ENCODE assay signal across 8 mouse cellular contexts in the genomic region with DNA sequence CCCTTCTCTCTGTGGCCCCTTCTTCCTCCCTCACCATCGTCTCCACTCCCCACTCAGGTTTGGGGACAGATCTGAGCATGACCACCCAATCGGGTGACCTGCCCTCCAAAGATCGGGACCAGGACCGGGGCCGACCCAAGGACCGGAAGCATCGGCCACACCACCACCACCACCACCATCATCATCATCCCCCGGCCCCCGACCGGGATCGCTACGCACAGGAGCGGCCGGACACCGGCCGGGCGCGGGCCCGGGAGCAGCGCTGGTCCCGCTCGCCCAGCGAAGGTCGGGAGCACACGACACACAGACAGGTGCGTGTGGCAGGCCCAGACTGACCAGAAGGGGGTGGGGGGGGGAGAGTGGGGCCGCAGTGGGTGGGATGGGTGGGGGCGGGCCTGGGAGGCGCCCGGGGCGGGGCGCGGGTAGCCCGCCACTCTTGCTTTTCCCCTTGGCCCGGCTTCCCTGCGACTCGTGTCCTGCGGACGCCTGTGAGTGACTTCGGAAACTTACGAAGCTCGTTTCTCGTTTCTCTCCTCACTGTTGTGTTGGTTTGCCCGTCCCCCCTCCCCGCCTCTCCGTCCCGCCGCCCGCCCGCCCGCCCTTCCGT. TPM values are rescaled to one million over a fixed set of nuclear protein-coding genes. Genes with fewer than 3 reads are reported as not detected.
A peak's percentile ranks its signal among the peaks of the same experiment; 100 is the strongest.
DNase-seq lines count a peak whose midpoint lies in the region; ATAC-seq and TF ChIP-seq lines count a peak whose summit lies in the region.

No protein-coding gene starts in this region.

- H3K4me2 ChIP-seq in kidney, embryonic 16.5 days (replicated peaks; ENCODE audit: low read depth, low read length) = peak overlapping the region; percentile 90
- H3K4me2 ChIP-seq in midbrain, embryonic 11.5 days = peak overlapping the region; percentile 80

- peak overlapping the region; percentile 48 for H3K4me3 ChIP-seq in left cerebral cortex, adult 2 months
- H3K4me3 ChIP-seq in kidney, embryonic 16.5 days (ENCODE audit: low read length) = peak overlapping the region; percentile 61
- H3K4me3 ChIP-seq in midbrain, embryonic 11.5 days (ENCODE audit: low read depth, low read length) = peak overlapping the region; percentile 60

- peaks cover 26% of the 10 kb centered on the region for H3K4me1 ChIP-seq in kidney, embryonic 16.5 days (ENCODE audit: insufficient read depth, low read length)
- peaks cover 25% of the 10 kb centered on the region for H3K4me1 ChIP-seq in midbrain, embryonic 11.5 days (ENCODE audit: control insufficient read depth, insufficient read depth, low read length)

- no peaks in the 10 kb centered on the region for H3K9me3 ChIP-seq in kidney, embryonic 16.5 days (ENCODE audit: low read length)
- H3K9me3 ChIP-seq in midbrain, embryonic 11.5 days (ENCODE audit: control insufficient read depth, low read length) = no peaks in the 10 kb centered on the region

- under 1% methylated on average over 45 of the region's 52 CpGs for WGBS in kidney, embryonic 16.5 days
- 1% methylated on average over 45 of the region's 52 CpGs for WGBS in midbrain, embryonic 11.5 days

- ATAC-seq in kidney, embryonic 16.5 days (ENCODE audit: low FRiP score, low TSS enrichment) = peak; percentile 50
- peak; percentile 35; the same call in 1 of the 2 replicates for ATAC-seq in midbrain, embryonic 11.5 days (ENCODE audit: low FRiP score)

- peak overlapping the region; percentile 84 for H3K9ac ChIP-seq in kidney, embryonic 16.5 days (replicated peaks; ENCODE audit: low read length)
- H3K9ac ChIP-seq in midbrain, embryonic 11.5 days (ENCODE audit: low read length) = peak overlapping the region; percentile 84

- no peaks in the 10 kb centered on the region for H3K27me3 ChIP-seq in kidney, embryonic 16.5 days (ENCODE audit: insufficient read depth, low read length)
- H3K27me3 ChIP-seq in midbrain, embryonic 11.5 days (ENCODE audit: control insufficient read depth, insufficient read depth, low read length) = no peaks in the 10 kb centered on the region

- no peak for TF ChIP-seq CTCF in left cerebral cortex, adult 2 months (IDR thresholded peaks at IDR 0.05)

- no peaks in the 10 kb centered on the region for H3K36me3 ChIP-seq in kidney, embryonic 16.5 days (ENCODE audit: insufficient read depth, low read length)
- no peaks in the 10 kb centered on the region for H3K36me3 ChIP-seq in midbrain, embryonic 11.5 days (ENCODE audit: control insufficient read depth, insufficient read depth, low read length)

- intact Hi-C loops in left cerebral cortex, adult 2 months (cut with DNase I) = loop anchor here (2.0 kb wide), 2 partner anchors 24 to 174 kb away; a partner anchor contains a TSS
- intact Hi-C loops in left cerebral cortex, postnatal 4 days (cut with DNase I) = no loop called here

- peak overlapping the region; percentile 75 for H3K27ac ChIP-seq in left cerebral cortex, adult 2 months
- H3K27ac ChIP-seq in kidney, embryonic 16.5 days (ENCODE audit: low read length) = peak overlapping the region; percentile 89
- peak overlapping the region; percentile 88 for H3K27ac ChIP-seq in midbrain, embryonic 11.5 days (ENCODE audit: low read depth, low read length)

- DNase-seq in left cerebral cortex, adult 2 months (ENCODE audit: extremely low spot score in 1 of 2, low spot score in 2 of 2) = no peak
- no peak for DNase-seq in left cerebral cortex, postnatal 4 days
- DNase-seq in cerebellum, adult 18-20 months = peak; percentile 41 to 59
- peak; percentile 33 for DNase-seq in forelimb bud, embryonic 11.5 days (ENCODE audit: low read depth, low spot score)
- peak; percentile 92 for DNase-seq in midbrain, embryonic 11.5 days (ENCODE audit: low spot score, missing footprints)
- DNase-seq in thymus, adult 18-20 months = peak; percentile 37 to 49
- no peak for DNase-seq in yolk sac, embryonic 10.5 days (ENCODE audit: low spot score)

RNA-seq across cellular contexts. Expression of a gene that starts 24.0 kb away (rescaled TPM):
- total RNA-seq in left cerebral cortex, adult 2 months (2021) = 10 to 100 TPM; 17.5 to 17.9 TPM
- 10 to 100 TPM; 10.2 to 10.7 TPM for total RNA-seq in left cerebral cortex, postnatal 4 days (2021)
- polyA plus RNA-seq in kidney, embryonic 16.5 days (2015; fragmentation: Nextera tagmentation; extraction: Ambion mirVana) = 73.5 and 78.0 TPM in 2 replicates
- polyA plus RNA-seq in midbrain, embryonic 11.5 days (2014; fragmentation: Nextera tagmentation; extraction: Ambion mirVana) = 49.9 and 52.9 TPM in 2 replicates

RNA-seq across cellular contexts. Expression of a gene that starts 47.4 kb away (rescaled TPM):
- 100 to 1,000 TPM; 108 to 115 TPM for total RNA-seq in left cerebral cortex, adult 2 months (2021)
- total RNA-seq in left cerebral cortex, postnatal 4 days (2021) = 100 to 1,000 TPM; 110 to 112 TPM
- 81.5 and 82.9 TPM in 2 replicates for polyA plus RNA-seq in kidney, embryonic 16.5 days (2015; fragmentation: Nextera tagmentation; extraction: Ambion mirVana)
- polyA plus RNA-seq in midbrain, embryonic 11.5 days (2014; fragmentation: Nextera tagmentation; extraction: Ambion mirVana) = 39.9 and 45.6 TPM in 2 replicates

RNA-seq across cellular contexts. Expression of a gene that starts 49.0 kb away (rescaled TPM):
- total RNA-seq in left cerebral cortex, adult 2 months (2021) = 10 to 100 TPM; 95.5 to 96.8 TPM
- 10 to 100 TPM; 68.4 to 72.1 TPM for total RNA-seq in left cerebral cortex, postnatal 4 days (2021)
- polyA plus RNA-seq in kidney, embryonic 16.5 days (2015; fragmentation: Nextera tagmentation; extraction: Ambion mirVana) = 22.5 and 26.7 TPM in 2 replicates
- 18.6 and 21.4 TPM in 2 replicates for polyA plus RNA-seq in midbrain, embryonic 11.5 days (2014; fragmentation: Nextera tagmentation; extraction: Ambion mirVana)

Comparison
In these comparisons a context has a peak if more than half of its experiments do, and no peak if none do; other contexts are left out.
1. DNase-seq: peak in cerebellum, adult 18-20 months (2 of 2), forelimb bud, embryonic 11.5 days (single experiment), midbrain, embryonic 11.5 days (single experiment) and thymus, adult 18-20 months (2 of 2); none in left cerebral cortex, adult 2 months (0 of 2), left cerebral cortex, postnatal 4 days (single experiment) and yolk sac, embryonic 10.5 days (single experiment).
2. Peak in every context shown above with its lines, with median percentiles within 50 percentile points of each other: H3K27ac ChIP-seq and H3K4me3 ChIP-seq.